Mouse (Mus musculus) midbrain, embryonic 12.5 days (tissue): ENCODE measurements around the gene Recql5. TPM values are rescaled to one million over a fixed set of nuclear protein-coding genes. Genes with fewer than 3 reads are reported as not detected.

Experiments used
- ATAC-seq: fragments of 200-750 bp; cut with Nextera tagmentation; 2 replicates; pipeline ENCODE4 v1.8.0; 2017; ENCODE audit warnings: low read depth, moderate TSS enrichment, moderate library complexity; ENCODE audit not compliant: low FRiP score
- H3K27ac ChIP-seq: fragments of 300-500 bp; sonication (generic); replicated peaks from 2 replicates; pipeline ENCODE4 v1.5.1; 2016; ENCODE audit warnings: mild to moderate bottlenecking
- H3K27me3 ChIP-seq: fragments of 300-500 bp; sonication (generic); 2 replicates; pipeline ENCODE4 v1.6.1; 2016; ENCODE audit warnings: mild to moderate bottlenecking
- H3K36me3 ChIP-seq: fragments of 300-500 bp; sonication (generic); 2 replicates; pipeline ENCODE4 v1.6.1; 2016
- H3K4me1 ChIP-seq: fragments of 300-500 bp; sonication (generic); 2 replicates; pipeline ENCODE4 v1.6.1; 2016
- H3K4me2 ChIP-seq: fragments of 300-500 bp; sonication (generic); replicated peaks from 2 replicates; pipeline ENCODE4 v1.6.1; 2016; ENCODE audit warnings: mild to moderate bottlenecking, moderate library complexity
- H3K4me3 ChIP-seq: fragments of 300-500 bp; sonication (generic); 2 replicates; pipeline ENCODE4 v1.5.1; 2016; ENCODE audit warnings: mild to moderate bottlenecking
- H3K9ac ChIP-seq: fragments of 300-500 bp; sonication (generic); replicated peaks from 2 replicates; pipeline ENCODE4 v1.6.1; 2016; ENCODE audit warnings: mild to moderate bottlenecking, moderate library complexity
- H3K9me3 ChIP-seq: fragments of 300-500 bp; sonication (generic); 2 replicates; pipeline ENCODE4 v1.6.1; 2016; ENCODE audit warnings: mild to moderate bottlenecking
- WGBS: fragments of 180-500 bp; shearing (Covaris S2); methylation state at CpG from one replicate; pipeline ENCODE4 v1.1.7; 2016; 5-methylcytosine and 5-hydroxymethylcytosine counted together
- polyA plus RNA-seq: library from polyadenylated mRNA; unstranded; fragments of >200 nt; fragmentation: Nextera tagmentation; extraction: Ambion mirVana; gene quantifications from 2 replicates; pipeline ENCODE4 v1.2.1, GENCODE M21; 2016

Gene Recql5
- polyA plus RNA-seq, 1 experiment from 2014 or later: 29.9 TPM

- Histone ChIP-seq H3K27me3 (no peaks in the 10 kb centered on the region), H3K4me1 (0 out of 2 replicates have a peak, but pooled peaks cover 3% of the 10 kb centered on the region), H3K9ac (no peak overlapping the region), H3K9me3 (no peaks in the 10 kb centered on the region), H3K4me2 (no peak overlapping the region), H3K4me3 (no peak overlapping the region), H3K36me3 (no peaks in the 10 kb centered on the region), H3K27ac (no peak overlapping the region)
- no peak for ATAC-seq
- WGBS: 94% methylated on average over 5 of the region's 5 CpGs
These were observed 89.4 kb downstream of the Recql5 start for GRCm38 (mm10) chr11:115843891-115844239.

- Histone ChIP-seq H3K4me3 (no peak overlapping the region), H3K4me1 (0 out of 2 replicates have a peak, but pooled peaks cover 3% of the 10 kb centered on the region), H3K36me3 (no peaks in the 10 kb centered on the region), H3K27ac (no peak overlapping the region), H3K9ac (no peak overlapping the region), H3K9me3 (no peaks in the 10 kb centered on the region), H3K27me3 (no peaks in the 10 kb centered on the region), H3K4me2 (no peak overlapping the region)
- no peak for ATAC-seq
- 83% methylated on average over 12 of the region's 14 CpGs for WGBS
These were observed 90.0 kb downstream of the Recql5 start for GRCm38 (mm10) chr11:115843141-115843890.

Other genes starting within 250 kb of the Recql5 start
- gene Grb2, start 224.9 kb downstream of the Recql5 start, polyA plus RNA-seq: 137 and 149 TPM in 2 replicates
- gene Tmem94, start 168.0 kb downstream of the Recql5 start, polyA plus RNA-seq: 42.4 and 47.0 TPM in 2 replicates
- 15.5 and 17.0 TPM in 2 replicates for gene Caskin2, start 119.8 kb downstream of the Recql5 start, polyA plus RNA-seq
- gene Tsen54, start 118.8 kb downstream of the Recql5 start, polyA plus RNA-seq: 27.9 and 30.9 TPM in 2 replicates
- 3.7 and 4.4 TPM in 2 replicates for gene Llgl2, start 109.4 kb downstream of the Recql5 start, polyA plus RNA-seq
- 0.13 and 0.37 TPM in 2 replicates for gene Myo15b, start 75.1 kb downstream of the Recql5 start, polyA plus RNA-seq
- gene Smim5, start 33.5 kb downstream of the Recql5 start, polyA plus RNA-seq: 0.88 and 0.98 TPM in 2 replicates
- 0.98 and 1.2 TPM in 2 replicates for gene Smim6, start 21.5 kb downstream of the Recql5 start, polyA plus RNA-seq
- 55.9 and 61.8 TPM in 2 replicates for gene Sap30bp, start 195 bp downstream of the Recql5 start, polyA plus RNA-seq
- 0.59 and 1.3 TPM in 2 replicates for gene Itgb4, start 41.2 kb upstream of the Recql5 start, polyA plus RNA-seq
- 75.3 and 92.6 TPM in 2 replicates for gene Galk1, start 79.2 kb upstream of the Recql5 start, polyA plus RNA-seq
- gene H3f3b, start 94.5 kb upstream of the Recql5 start, polyA plus RNA-seq: 2,249 and 2,254 TPM in 2 replicates
- 50.3 and 51.5 TPM in 2 replicates for gene Unk, start 96.8 kb upstream of the Recql5 start, polyA plus RNA-seq
- 0.92 and 1.3 TPM in 2 replicates for gene Unc13d, start 144.5 kb upstream of the Recql5 start, polyA plus RNA-seq
- gene Wbp2, start 153.5 kb upstream of the Recql5 start, polyA plus RNA-seq: 92.4 and 102 TPM in 2 replicates
- 4.0 and 4.7 TPM in 2 replicates for gene Trim47, start 193.7 kb upstream of the Recql5 start, polyA plus RNA-seq
- gene Trim65, start 197.7 kb upstream of the Recql5 start, polyA plus RNA-seq: 1.3 and 1.7 TPM in 2 replicates
- 82.3 and 84.4 TPM in 2 replicates for gene Mrpl38, start 205.4 kb upstream of the Recql5 start, polyA plus RNA-seq
- 80.2 and 85.9 TPM in 2 replicates for gene Fbf1, start 234.7 kb upstream of the Recql5 start, polyA plus RNA-seq